Mouse (Mus musculus) brain, adult 10 weeks (tissue): Measurements from ENCODE around the gene Ms4a1. TPM values are rescaled to one million over a fixed set of nuclear protein-coding genes. Genes with fewer than 3 reads are reported as not detected.

ENCODE experiments used
- polyA plus RNA-seq: library from polyadenylated mRNA; stranded (reverse); fragments of 350-450 nt; fragmentation: Illumina TruSeq; extraction: RNeasy Lipid Tissue Mini Kit (QIAGEN cat#74804); gene quantifications from one replicate; pipeline ENCODE4 v1.2.3, GENCODE M21; 2015; ENCODE audit warnings: low read depth, low replicate concordance

The Ms4a1 gene
- not detected for polyA plus RNA-seq

DNA sequence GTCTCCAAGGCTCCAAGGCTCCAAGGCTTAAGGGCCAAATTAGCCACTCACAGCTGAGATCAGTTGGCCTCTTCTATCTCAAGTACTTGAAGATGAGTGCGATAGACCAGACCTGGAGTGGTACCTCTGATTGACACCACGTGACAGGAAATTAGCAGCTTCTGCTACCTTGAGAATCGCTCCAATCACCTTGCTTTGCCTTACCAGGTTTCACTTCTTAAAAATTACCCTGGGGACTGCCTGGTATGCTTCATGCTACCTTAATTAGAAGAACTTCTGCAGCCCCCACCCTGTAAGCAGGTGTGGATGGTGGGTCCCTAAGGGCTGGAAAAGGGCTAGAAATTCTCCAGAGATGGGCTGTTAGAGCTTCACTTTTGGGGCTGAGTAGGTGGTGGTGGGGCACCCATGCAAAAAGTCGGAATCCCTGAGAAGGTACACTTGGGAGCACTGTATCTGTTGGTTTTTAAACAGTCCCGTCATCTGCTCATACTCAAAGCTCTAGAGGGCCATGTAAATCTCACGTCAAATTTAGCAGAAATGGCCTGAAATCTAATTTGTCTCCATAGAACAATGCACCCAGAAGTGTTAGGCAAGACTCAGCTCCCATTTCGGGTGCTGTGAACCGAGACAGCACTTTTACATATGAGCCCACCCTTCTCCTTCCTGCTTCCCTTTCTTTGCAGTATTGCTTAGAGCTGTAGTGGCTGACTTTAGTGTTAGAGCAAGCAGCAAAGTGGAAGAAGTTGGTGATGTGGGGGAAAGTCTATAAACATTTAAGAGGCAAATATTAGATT is at the start of gene Ms4a1:
Ms4a1 (minus strand) TSS at position 190 of the 794 bp plus-strand sequence.

DNA sequence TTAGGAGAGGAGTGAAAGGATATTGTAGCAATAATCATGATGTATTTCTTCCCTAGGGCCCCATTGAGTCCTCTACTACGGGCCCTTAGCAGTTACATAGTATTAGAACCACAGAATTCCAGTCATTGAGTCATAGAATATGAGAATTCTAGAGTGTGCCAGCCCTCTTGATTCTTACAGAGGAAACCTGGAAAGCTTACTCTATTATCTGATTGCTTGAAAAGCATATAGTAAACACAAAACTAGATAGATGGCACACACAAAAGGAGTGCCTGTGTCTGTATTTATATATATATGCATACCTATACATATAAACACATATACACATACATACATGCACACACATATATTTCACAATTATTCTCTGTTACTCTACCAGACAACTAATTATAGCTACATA is 48.3 kb upstream of the Ms4a1 start, which contains the start of gene Ms4a14:
Ms4a14 (minus strand) TSS at position 101 of the 400 bp plus-strand sequence.

GRCm38 (mm10) chr19:11283773-11284172 is 17.7 kb upstream of the Ms4a1 start, which contains the start of gene Ms4a5:
Gene Ms4a5 (minus strand): TSS chr19:11283873.

DNA sequence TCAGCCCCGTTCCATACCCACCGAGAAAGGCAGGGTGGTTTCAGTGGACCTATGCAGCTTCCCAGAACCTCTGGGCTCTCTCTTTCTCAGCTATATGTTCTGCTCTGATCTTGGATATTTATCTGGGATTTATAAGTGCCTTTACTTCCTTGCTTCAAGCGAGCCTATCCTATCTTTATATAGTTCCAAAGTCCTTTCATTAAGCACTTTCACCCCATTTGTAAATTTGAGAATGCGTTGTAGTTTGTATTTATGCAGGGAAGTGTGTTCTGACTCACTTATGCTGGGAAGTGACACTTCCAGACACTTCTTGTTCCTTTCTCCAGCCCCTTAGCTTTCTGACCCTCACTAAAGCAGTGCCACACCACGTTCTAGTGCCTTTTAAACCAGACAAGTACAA is 33.7 kb downstream of the Ms4a1 start, which contains the start of gene Ms4a12:
Ms4a12 (minus strand) TSS at position 101 of the 400 bp plus-strand sequence.

Other genes with a start within 250 kb of the Ms4a1 start
- not detected for gene Ms4a18, start 248.2 kb downstream of the Ms4a1 start, polyA plus RNA-seq
- gene Ms4a8a, start 185.1 kb downstream of the Ms4a1 start, polyA plus RNA-seq, result not detected
- gene 1700017D01Rik, start 135.4 kb downstream of the Ms4a1 start, polyA plus RNA-seq, result not detected
- gene 1700025F22Rik, start 100.9 kb downstream of the Ms4a1 start, polyA plus RNA-seq, result not detected
- not detected for gene Ms4a13, start 69.5 kb downstream of the Ms4a1 start, polyA plus RNA-seq
- not detected for gene Ms4a12, start 33.8 kb downstream of the Ms4a1 start, polyA plus RNA-seq
- not detected for gene Ms4a5, start 17.6 kb upstream of the Ms4a1 start, polyA plus RNA-seq
- gene Ms4a14, start 48.2 kb upstream of the Ms4a1 start, polyA plus RNA-seq, result 0.21 TPM
- 0.58 TPM for gene Ms4a7, start 69.9 kb upstream of the Ms4a1 start, polyA plus RNA-seq
- gene Ms4a4a, start 109.3 kb upstream of the Ms4a1 start, polyA plus RNA-seq, result not detected
- gene Ms4a4c, start 138.5 kb upstream of the Ms4a1 start, polyA plus RNA-seq, result not detected
- gene Ms4a4b, start 177.3 kb upstream of the Ms4a1 start, polyA plus RNA-seq, result not detected
- gene Ms4a6c, start 203.1 kb upstream of the Ms4a1 start, polyA plus RNA-seq, result 1.8 TPM
- gene Gm8369, start 219.7 kb upstream of the Ms4a1 start, polyA plus RNA-seq, result 0.70 TPM